Mouse (Mus musculus): ENCODE measurements around the gene Rac2. TPM values are rescaled to one million over a fixed set of nuclear protein-coding genes. Genes with fewer than 3 reads are reported as not detected.

Gene Rac2
- total RNA-seq, 2 experiments from 2014 or later: 1.1 to 2.5 TPM

Other genes with a start within 250 kb of the Rac2 start
- 1 to 10 TPM; 1.1 to 2.1 TPM for gene Csf2rb, start 247.0 kb downstream of the Rac2 start, total RNA-seq (2021)
- not detected for gene Tex33, start 176.9 kb downstream of the Rac2 start, total RNA-seq (2021)
- 10 to 100 TPM; 19.6 to 21.2 TPM for gene Tst, start 166.9 kb downstream of the Rac2 start, total RNA-seq (2021)
- gene Mpst, start 166.4 kb downstream of the Rac2 start, total RNA-seq (2021): 10 to 100 TPM; 49.4 to 49.8 TPM
- gene Kctd17, start 144.2 kb downstream of the Rac2 start, total RNA-seq (2021): 10 to 100 TPM; 34.6 to 41.4 TPM
- gene Tmprss6, start 104.1 kb downstream of the Rac2 start, total RNA-seq (2021): not detected
- gene Il2rb, start 77.5 kb downstream of the Rac2 start, total RNA-seq (2021): not detected
- 10 to 100 TPM; 36.9 to 40.4 TPM for gene C1qtnf6, start 41.4 kb downstream of the Rac2 start, total RNA-seq (2021)
- under 1 TPM in 1 of 2 experiments, not detected in 1; 0.04 TPM for gene Sstr3, start 28.1 kb downstream of the Rac2 start, total RNA-seq (2021)
- gene Cyth4, start 24.3 kb upstream of the Rac2 start, total RNA-seq (2021): 1 to 10 TPM; 2.9 to 3.3 TPM
- under 1 TPM; 0.07 to 0.62 TPM for gene Elfn2, start 146.0 kb upstream of the Rac2 start, total RNA-seq (2021)
- gene Mfng, start 200.7 kb upstream of the Rac2 start, total RNA-seq (2021): 1 to 10 TPM; 5.6 to 7.1 TPM
- gene Card10, start 230.3 kb upstream of the Rac2 start, total RNA-seq (2021): 1 to 10 TPM; 9.6 to 9.7 TPM

Data from gastrocnemius, postnatal 14 days (tissue).